In genomic region chr16:17890342-17890727, GRCm38 (mm10) we compare ENCODE assay signal across 8 mouse cellular contexts. TPM values are rescaled to one million over a fixed set of nuclear protein-coding genes. Genes with fewer than 3 reads are reported as not detected.
DNase-seq lines count a peak whose midpoint lies in the region; ATAC-seq lines count a peak whose summit lies in the region.

No protein-coding gene starts in this region.

- no peak overlapping the region for H3K27ac ChIP-seq in liver, embryonic 11.5 days (ENCODE audit: low read depth, low read length)
- H3K27ac ChIP-seq in embryonic facial prominence, embryonic 11.5 days (replicated peaks; ENCODE audit: low read depth, low read length), result no peak overlapping the region
- no peak overlapping the region for H3K27ac ChIP-seq in neural tube, embryonic 12.5 days

- H3K36me3 ChIP-seq in liver, embryonic 11.5 days (ENCODE audit: control insufficient read depth, insufficient read depth, low read length), result no peaks in the 10 kb centered on the region
- no peaks in the 10 kb centered on the region for H3K36me3 ChIP-seq in embryonic facial prominence, embryonic 11.5 days (replicated peaks; ENCODE audit: control insufficient read depth, insufficient read depth, low read depth, low read length)
- 0 out of 2 replicates have a peak, but pooled peaks cover under 1% of the 10 kb centered on the region for H3K36me3 ChIP-seq in neural tube, embryonic 12.5 days

- H3K4me2 ChIP-seq in liver, embryonic 11.5 days, result peak overlapping the region; percentile 80
- H3K4me2 ChIP-seq in embryonic facial prominence, embryonic 11.5 days (ENCODE audit: low read depth, low read length), result peak overlapping the region; percentile 80
- peak overlapping the region; percentile 84 for H3K4me2 ChIP-seq in neural tube, embryonic 12.5 days (replicated peaks)

- H3K4me1 ChIP-seq in liver, embryonic 11.5 days (replicated peaks; ENCODE audit: control insufficient read depth, insufficient read depth, low read length), result peaks cover 13% of the 10 kb centered on the region
- peaks cover 3% of the 10 kb centered on the region; the same call in 1 of the 2 replicates for H3K4me1 ChIP-seq in embryonic facial prominence, embryonic 11.5 days (ENCODE audit: control insufficient read depth, insufficient read depth, low read length)
- H3K4me1 ChIP-seq in neural tube, embryonic 12.5 days, result peaks cover 32% of the 10 kb centered on the region

- H3K9me3 ChIP-seq in liver, embryonic 11.5 days (ENCODE audit: control insufficient read depth, low read length), result no peaks in the 10 kb centered on the region
- H3K9me3 ChIP-seq in embryonic facial prominence, embryonic 11.5 days (replicated peaks; ENCODE audit: control insufficient read depth, low read length), result no peaks in the 10 kb centered on the region
- no peaks in the 10 kb centered on the region for H3K9me3 ChIP-seq in neural tube, embryonic 12.5 days

- no peaks in the 10 kb centered on the region for H3K27me3 ChIP-seq in liver, embryonic 11.5 days (replicated peaks; ENCODE audit: control insufficient read depth, insufficient read depth, low read length)
- H3K27me3 ChIP-seq in embryonic facial prominence, embryonic 11.5 days (ENCODE audit: control insufficient read depth, insufficient read depth, low read length), result no peaks in the 10 kb centered on the region
- no peaks in the 10 kb centered on the region for H3K27me3 ChIP-seq in neural tube, embryonic 12.5 days (replicated peaks)

- DNase-seq in liver, embryonic 11.5 days (ENCODE audit: low spot score), result no peak
- DNase-seq in liver, result no peak
- no peak for DNase-seq in embryonic facial prominence, embryonic 11.5 days (ENCODE audit: low spot score)
- DNase-seq in induced T-regulatory cell, adult 2 months (ENCODE audit: low read depth), result peak; percentile 25
- DNase-seq in retina, postnatal 1 day, result no peak
- DNase-seq in left cerebral cortex, adult 18-20 months (ENCODE audit: low spot score in 2 of 2), result no peak
- DNase-seq in spleen, postnatal 14 days (ENCODE audit: low spot score in 2 of 2), result no peak

- H3K4me3 ChIP-seq in liver, embryonic 11.5 days (ENCODE audit: low read depth, low read length), result peak overlapping the region; percentile 99
- H3K4me3 ChIP-seq in embryonic facial prominence, embryonic 11.5 days (ENCODE audit: low read depth, low read length), result peak overlapping the region; percentile 74
- H3K4me3 ChIP-seq in neural tube, embryonic 12.5 days, result peak overlapping the region; percentile 92

- peak overlapping the region; percentile 98 for H3K9ac ChIP-seq in liver, embryonic 11.5 days (ENCODE audit: low read depth, low read length)
- H3K9ac ChIP-seq in embryonic facial prominence, embryonic 11.5 days (replicated peaks; ENCODE audit: low read length), result peak overlapping the region; percentile 84
- peak overlapping the region; percentile 98 for H3K9ac ChIP-seq in neural tube, embryonic 12.5 days

- WGBS in liver, embryonic 11.5 days, result 50% methylated on average over 2 of the region's 2 CpGs
- WGBS in embryonic facial prominence, embryonic 11.5 days, result 55% methylated on average over 2 of the region's 2 CpGs
- WGBS in neural tube, embryonic 12.5 days, result 54% methylated on average over 2 of the region's 2 CpGs

- no peak for ATAC-seq in liver, embryonic 11.5 days (replicated peaks; ENCODE audit: low FRiP score)
- ATAC-seq in embryonic facial prominence, embryonic 11.5 days (replicated peaks; ENCODE audit: insufficient number of reproducible peaks, low FRiP score, low TSS enrichment, low read depth), result no peak
- ATAC-seq in neural tube, embryonic 12.5 days (ENCODE audit: low FRiP score, low read depth), result no peak

RNA-seq across cellular contexts. Expression of gene Gm20518, which starts 1.1 kb away (rescaled TPM):
- 0.18 and 0.25 TPM in 2 replicates for polyA plus RNA-seq in liver, embryonic 11.5 days (2014; fragmentation: Nextera tagmentation; extraction: Ambion mirVana)
- polyA plus RNA-seq in embryonic facial prominence, embryonic 11.5 days (2014; fragmentation: Nextera tagmentation; extraction: Ambion mirVana), result 0.14 and 0.20 TPM in 2 replicates
- 0.43 and 0.63 TPM in 2 replicates for polyA plus RNA-seq in neural tube, embryonic 12.5 days (2016; fragmentation: Nextera tagmentation; extraction: Ambion mirVana)
- 1 to 10 TPM; 1.0 to 2.6 TPM for total RNA-seq in left cerebral cortex, adult 18-20 months (2021)

RNA-seq across cellular contexts. Expression of gene Tssk1, which starts 3.7 kb away (rescaled TPM):
- polyA plus RNA-seq in liver, embryonic 11.5 days (2014; fragmentation: Nextera tagmentation; extraction: Ambion mirVana), result not detected in 2 replicates
- polyA plus RNA-seq in embryonic facial prominence, embryonic 11.5 days (2014; fragmentation: Nextera tagmentation; extraction: Ambion mirVana), result not detected in 2 replicates
- 0.10 TPM in 2 replicates for polyA plus RNA-seq in neural tube, embryonic 12.5 days (2016; fragmentation: Nextera tagmentation; extraction: Ambion mirVana)
- total RNA-seq in left cerebral cortex, adult 18-20 months (2021), result not detected

RNA-seq across cellular contexts. Expression of gene Dgcr2, which starts 8.0 kb away (rescaled TPM):
- 47.9 and 52.9 TPM in 2 replicates for polyA plus RNA-seq in liver, embryonic 11.5 days (2014; fragmentation: Nextera tagmentation; extraction: Ambion mirVana)
- 68.8 and 76.6 TPM in 2 replicates for polyA plus RNA-seq in embryonic facial prominence, embryonic 11.5 days (2014; fragmentation: Nextera tagmentation; extraction: Ambion mirVana)
- 96.7 and 101 TPM in 2 replicates for polyA plus RNA-seq in neural tube, embryonic 12.5 days (2016; fragmentation: Nextera tagmentation; extraction: Ambion mirVana)
- 100 to 1,000 TPM in 1 of 2 experiments, 10 to 100 TPM in 1; 99.4 to 102 TPM for total RNA-seq in left cerebral cortex, adult 18-20 months (2021)

RNA-seq across cellular contexts. Expression of gene Tssk2, which starts 8.1 kb away (rescaled TPM):
- 0.12 TPM in 1 of 2 replicates, not detected in the other for polyA plus RNA-seq in liver, embryonic 11.5 days (2014; fragmentation: Nextera tagmentation; extraction: Ambion mirVana)
- not detected in 2 replicates for polyA plus RNA-seq in embryonic facial prominence, embryonic 11.5 days (2014; fragmentation: Nextera tagmentation; extraction: Ambion mirVana)
- not detected in 2 replicates for polyA plus RNA-seq in neural tube, embryonic 12.5 days (2016; fragmentation: Nextera tagmentation; extraction: Ambion mirVana)
- not detected for total RNA-seq in left cerebral cortex, adult 18-20 months (2021)

RNA-seq across cellular contexts. Expression of gene Ess2, which starts 20.8 kb away (rescaled TPM):
- polyA plus RNA-seq in liver, embryonic 11.5 days (2014; fragmentation: Nextera tagmentation; extraction: Ambion mirVana), result 24.4 and 26.4 TPM in 2 replicates
- 38.4 and 40.3 TPM in 2 replicates for polyA plus RNA-seq in embryonic facial prominence, embryonic 11.5 days (2014; fragmentation: Nextera tagmentation; extraction: Ambion mirVana)
- 52.1 and 54.6 TPM in 2 replicates for polyA plus RNA-seq in neural tube, embryonic 12.5 days (2016; fragmentation: Nextera tagmentation; extraction: Ambion mirVana)
- 10 to 100 TPM; 30.1 to 33.4 TPM for total RNA-seq in left cerebral cortex, adult 18-20 months (2021)
